Mouse (Mus musculus): ENCODE measurements at regions not wholly inside any gene's neighbourhood (a gene's known extent, or its start where the extent isn't known, plus 50 kb on each side); places are given as distances from the start of the nearest gene placed in this dataset.

GRCm38 (mm10) chr11:45457597-45457996 lies 394.3 kb upstream of the Clint1 start:
- no peak for TF ChIP-seq POLR2A (IDR thresholded peaks at IDR 0.05; ENCODE audit: insufficient read length, low read depth)
- no peak for TF ChIP-seq SRF (IDR thresholded peaks at IDR 0.05; ENCODE audit: control insufficient read depth, insufficient read length, low read depth)
